Mouse (Mus musculus) MEL (cell line): Measurements from ENCODE around the gene Tshz2.

Experiments
- GABPA ChIP-seq: IDR thresholded peaks from 2 replicates; pipeline ENCODE4 v1.6.1; 2012; ENCODE audit warnings: low read depth, mild to moderate bottlenecking, inconsistent platforms, low read length, improper control_type of control experiment, moderate library complexity
- MAX ChIP-seq: IDR thresholded peaks from 2 replicates; pipeline ENCODE4 v1.6.1; 2011; ENCODE audit warnings: low read length, improper control_type of control experiment
- POLR2AphosphoS2 ChIP-seq: IDR thresholded peaks from 2 replicates; pipeline ENCODE4 v1.6.1; 2011; ENCODE audit warnings: low read length, improper control_type of control experiment
- RAD21 ChIP-seq: IDR thresholded peaks from 2 replicates; pipeline ENCODE4 v1.6.1; 2011; ENCODE audit warnings: mild to moderate bottlenecking, low read depth, low read length, improper control_type of control experiment
- RCOR1 ChIP-seq: IDR thresholded peaks from 2 replicates; pipeline ENCODE4 v1.6.1; 2012; ENCODE audit warnings: low read depth, mild to moderate bottlenecking, inconsistent platforms, low read length, improper control_type of control experiment

GRCm38 (mm10) chr2:170007426-170007958 lies 374.7 kb downstream of the Tshz2 start:
- TF ChIP-seq GABPA (no peak), RAD21 (no peak), RCOR1 (no peak), POLR2AphosphoS2 (no peak), MAX (no peak)
